Mouse (Mus musculus): ENCODE measurements at regions not wholly inside any gene's neighbourhood (a gene's known extent, or its start where the extent isn't known, plus 50 kb on each side); places are given as distances from the start of the nearest gene placed in this dataset.
A peak's percentile ranks its signal among the peaks of the same experiment; 100 is the strongest.

DNA sequence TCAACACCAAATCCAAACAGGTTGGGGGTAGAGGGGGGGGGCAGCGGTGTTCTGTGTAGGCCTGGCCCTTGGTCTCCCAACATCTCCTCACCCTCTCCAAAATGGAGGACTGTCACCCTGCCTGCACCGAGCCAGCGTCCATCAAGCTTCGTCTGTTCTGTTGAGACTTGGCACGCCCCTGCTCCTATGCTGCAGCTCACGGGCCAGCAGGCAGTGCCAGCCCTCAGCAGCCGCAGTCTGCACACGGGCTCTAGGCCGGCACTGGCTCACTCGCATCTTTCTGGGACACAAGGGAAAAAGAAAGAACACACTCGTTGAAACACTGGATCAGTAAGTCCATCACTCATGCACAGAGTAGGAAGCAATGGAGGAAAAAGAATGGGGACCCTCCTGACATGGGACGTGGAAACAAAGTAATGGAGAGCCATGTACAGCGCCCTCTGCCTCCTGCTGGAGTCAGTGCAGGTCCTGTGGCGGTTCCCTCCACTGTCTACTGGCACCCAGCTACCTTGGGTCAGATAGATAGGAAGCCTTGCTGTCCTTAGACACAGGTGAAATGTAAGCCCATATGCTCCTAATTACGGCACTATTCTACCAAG is 109.0 kb upstream of the 1700016C15Rik start:
- no peak for DNase-seq

DNA sequence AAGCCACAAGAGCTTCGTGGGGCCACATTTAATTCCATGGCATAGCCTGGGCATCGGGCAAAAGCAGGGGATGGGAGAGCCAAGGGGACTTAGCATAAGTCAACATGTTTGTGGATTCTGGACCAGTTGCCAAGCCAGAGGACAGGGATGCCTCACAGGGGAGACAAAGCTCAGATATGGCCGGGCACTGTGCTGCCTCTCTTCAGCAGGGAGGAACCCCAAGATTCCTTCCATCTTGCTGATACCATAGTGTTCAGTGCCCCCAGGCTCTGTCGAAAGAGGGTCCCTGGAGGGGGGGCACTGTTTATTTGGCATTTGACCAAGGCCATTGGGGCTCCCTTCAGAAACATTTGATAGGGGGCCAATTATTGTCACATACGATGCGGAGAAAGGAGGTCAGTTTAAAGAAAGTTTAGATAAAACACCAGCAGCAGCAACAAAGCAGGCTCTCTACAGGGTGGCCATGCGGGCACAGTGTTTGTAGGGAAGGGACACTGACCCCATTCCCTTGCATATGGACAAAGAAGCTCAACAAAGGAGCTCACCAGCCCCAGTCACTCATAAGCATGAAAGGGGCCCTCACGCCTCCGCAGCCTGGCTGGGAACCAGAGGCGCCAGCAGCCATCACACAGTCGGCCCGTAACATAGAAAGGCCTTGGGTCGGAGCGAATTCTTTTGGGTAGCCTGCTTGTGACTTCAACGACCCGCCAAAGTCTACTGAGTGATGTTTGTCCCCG is 107.6 kb upstream of the 1700016C15Rik start:
- no peak for DNase-seq

DNA sequence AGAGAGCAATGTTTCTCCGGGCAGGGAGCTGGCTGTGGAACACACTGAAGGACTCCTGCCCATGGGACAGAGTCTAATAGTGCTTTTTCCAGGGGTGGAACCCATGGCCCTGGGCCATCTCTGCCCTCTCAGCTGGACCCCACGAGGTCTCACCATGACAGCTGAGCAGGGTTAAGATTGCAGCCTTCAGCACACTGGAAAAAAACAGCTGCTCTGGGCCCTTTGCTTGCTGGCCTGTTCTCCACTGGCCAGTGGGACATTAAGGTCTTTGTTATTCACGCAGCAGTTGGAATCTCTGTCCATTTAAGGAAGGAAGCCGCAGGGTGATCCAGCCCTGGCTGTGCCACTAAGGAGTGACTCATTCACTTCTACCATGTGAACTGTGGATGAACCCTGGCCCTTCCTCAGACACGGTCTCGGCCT is 106.3 kb upstream of the 1700016C15Rik start:
- peak; percentile 67 to 89 for DNase-seq

DNA sequence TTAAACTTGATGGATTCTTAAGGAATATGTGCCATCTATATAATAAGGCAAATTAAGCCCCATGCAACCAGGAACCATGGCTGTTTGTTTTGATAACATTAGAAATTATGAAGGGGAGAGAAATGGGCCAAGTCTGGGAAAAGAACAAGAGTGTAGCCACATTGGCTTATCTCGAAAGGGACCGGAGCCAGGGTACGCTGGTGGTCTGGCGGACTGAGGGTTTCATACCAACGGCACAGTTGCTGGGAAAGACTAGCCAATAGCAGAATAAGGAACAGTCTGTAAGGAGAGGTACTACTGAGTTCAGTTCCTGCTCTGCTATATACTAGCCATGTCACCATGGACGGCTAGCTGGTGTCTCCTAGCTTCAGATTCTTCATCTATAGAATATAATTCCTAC is 105.9 kb upstream of the 1700016C15Rik start:
- DNase-seq: no peak

DNA sequence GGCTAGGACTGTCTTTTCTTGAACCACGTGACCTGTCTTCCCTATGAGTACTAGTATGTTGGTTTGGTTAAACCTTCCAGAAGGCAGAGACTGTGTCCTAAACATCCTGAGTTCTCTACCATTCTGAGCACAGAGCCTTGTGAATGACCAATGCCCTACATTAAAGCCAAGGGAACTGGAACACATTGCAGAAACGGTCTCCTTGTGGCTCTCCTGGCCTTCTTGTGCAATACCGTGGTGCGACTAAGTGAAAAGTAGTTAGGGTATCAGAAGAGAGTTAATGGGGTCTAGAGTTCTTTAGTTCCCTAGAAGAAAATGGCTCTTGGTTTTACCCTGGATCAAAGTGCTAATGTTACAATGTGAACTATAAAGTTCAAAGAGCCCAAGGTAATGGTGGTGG is 101.8 kb upstream of the 1700016C15Rik start:
- DNase-seq: no peak

DNA sequence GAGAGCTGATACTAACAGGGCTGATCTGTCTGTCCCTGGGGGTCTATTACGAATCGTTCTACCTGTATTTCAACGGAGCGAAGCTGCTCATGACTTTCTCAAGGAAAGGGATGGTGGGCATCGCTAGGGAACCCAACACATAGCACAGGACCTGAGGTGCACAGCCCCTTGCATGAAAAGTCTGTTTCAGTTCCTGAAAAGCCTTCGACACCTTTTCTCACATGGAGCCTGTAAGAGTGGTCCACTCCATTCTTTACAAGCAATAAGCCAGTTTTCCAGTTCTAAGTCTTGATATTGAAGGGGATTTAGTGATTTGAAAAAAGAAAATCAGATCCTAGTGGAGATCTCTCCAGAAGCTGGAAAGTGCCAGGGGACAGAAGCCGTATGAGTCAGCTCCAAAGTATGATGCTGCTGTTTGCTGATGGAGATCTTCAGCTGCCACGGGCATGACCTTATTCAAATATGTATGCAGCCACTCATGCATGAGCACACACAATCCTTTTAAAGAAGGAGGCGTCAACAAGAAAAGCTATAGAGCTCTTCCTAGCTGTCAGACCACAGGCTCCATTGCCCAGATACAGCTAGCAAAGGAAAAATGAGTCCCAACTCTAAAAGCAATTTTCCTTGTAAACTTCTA is 95.5 kb upstream of the 1700016C15Rik start:
- DNase-seq: no peak

GRCm38 (mm10) chr1:177637061-177637460 is 92.6 kb upstream of the 1700016C15Rik start:
- DNase-seq: no peak

- peak in 1 of 2 experiments; percentile 43 for DNase-seq
These were observed 91.2 kb upstream of the 1700016C15Rik start for GRCm38 (mm10) chr1:177638381-177638780.

DNA sequence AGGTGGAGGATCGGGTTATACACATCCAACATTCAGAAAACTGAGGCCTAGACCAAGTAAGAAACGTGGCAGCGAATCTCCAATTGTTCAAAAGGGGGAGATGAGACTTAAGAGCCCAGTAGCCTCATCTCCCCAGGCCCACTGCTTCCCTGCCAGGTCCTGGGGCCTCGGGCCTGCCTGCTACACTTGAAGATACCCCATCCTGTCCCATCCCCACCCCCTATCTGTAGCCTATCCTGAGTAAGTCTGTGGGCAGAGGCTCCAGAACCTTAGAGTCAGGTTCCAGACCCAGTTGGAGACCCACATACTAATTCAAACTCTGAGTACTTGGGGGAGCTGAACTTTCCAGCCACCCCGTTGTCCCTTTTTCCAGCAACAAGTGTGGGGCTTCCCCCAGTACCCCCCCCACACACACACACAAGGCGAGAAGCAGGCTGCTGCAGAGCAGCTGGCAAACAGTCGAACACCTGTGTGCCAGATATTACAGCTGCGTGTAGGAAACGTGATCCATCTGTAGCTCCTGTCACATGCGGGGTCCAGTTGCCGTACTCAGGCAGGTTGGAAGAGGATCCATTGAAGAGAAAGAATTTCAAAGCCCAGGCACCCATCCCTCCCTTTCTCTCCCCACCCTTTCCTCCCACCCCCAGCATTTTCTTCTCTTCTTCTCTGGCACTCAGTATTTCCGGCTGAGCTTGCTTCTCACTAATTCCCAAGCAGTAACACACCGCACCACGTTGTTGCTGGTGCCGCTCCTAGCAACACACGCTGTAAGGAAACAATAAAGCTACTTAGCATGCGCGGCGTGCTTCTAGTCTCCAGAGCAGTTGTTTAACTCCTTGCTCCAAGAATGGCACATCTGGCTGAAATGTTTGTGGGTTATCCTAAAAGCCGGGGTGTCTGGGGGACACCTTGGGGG is 89.4 kb upstream of the 1700016C15Rik start:
- peak in 1 of 2 experiments; percentile 28 for DNase-seq

DNA sequence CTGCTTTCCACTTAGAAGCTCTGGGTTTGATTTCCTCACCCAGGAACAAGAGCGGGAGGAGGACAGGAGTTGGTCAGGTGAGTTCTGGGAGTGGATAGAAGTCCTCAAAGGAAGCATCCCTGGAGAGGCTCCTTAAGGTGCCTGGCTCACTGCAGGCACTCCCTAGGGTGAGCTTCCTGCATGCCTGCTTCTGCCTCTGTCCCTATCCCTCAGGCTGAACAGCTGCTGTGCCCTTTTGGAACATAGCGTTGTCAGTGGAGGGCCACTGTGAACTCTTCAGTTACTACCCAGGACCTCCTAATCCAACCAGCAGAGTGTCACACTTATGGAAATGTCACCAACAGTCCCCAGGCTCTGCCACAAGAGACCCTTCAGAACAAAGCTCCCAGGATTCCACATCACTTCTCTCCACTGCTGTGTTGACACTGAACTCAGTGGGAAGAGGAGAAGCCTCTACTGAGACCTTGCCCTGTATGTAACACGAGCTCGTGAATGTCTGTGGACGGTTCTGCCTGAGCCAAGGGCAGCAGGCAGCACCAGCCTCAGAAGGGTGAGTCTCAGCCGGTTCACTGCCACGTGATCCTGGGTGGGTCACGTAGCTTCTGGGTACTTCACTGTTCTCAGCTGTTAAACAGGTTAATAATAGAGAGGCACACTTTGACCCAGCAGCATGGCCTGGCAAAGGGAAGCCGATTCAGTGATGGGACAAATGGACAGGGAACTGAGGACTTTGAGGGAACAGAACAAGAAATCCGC is 86.7 kb upstream of the 1700016C15Rik start:
- peak; percentile 79 to 93 for DNase-seq

GRCm38 (mm10) chr1:177643662-177644061 is 86.0 kb upstream of the 1700016C15Rik start:
- DNase-seq: peak in 1 of 2 experiments; percentile 17

GRCm38 (mm10) chr1:177644214-177644613 is 85.4 kb upstream of the 1700016C15Rik start:
- peak in 1 of 2 experiments; percentile 6 for DNase-seq

DNA sequence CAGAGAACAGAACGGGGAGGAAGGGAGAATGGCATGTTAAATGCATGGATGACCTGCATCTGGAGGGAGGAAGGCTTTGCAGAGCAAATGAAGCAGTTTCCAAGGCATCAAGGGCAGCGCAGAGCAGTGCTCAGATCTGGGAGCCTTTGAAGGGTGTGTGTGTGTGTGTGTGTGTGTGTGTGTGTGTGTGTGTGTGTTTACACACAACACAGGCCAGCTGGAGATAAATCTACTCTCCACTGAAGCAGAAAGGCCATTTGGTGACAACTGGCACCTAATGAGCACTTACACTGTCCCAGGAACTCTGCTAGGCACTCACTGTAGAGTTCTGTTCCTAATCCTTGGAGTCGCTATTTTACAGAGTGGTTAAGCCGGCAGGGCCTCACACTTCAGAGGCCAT is 84.3 kb upstream of the 1700016C15Rik start:
- DNase-seq: peak in 1 of 2 experiments; percentile 16

- peak in 1 of 2 experiments; percentile 17 for DNase-seq
These were observed 83.6 kb upstream of the 1700016C15Rik start for GRCm38 (mm10) chr1:177645897-177646535.

DNA sequence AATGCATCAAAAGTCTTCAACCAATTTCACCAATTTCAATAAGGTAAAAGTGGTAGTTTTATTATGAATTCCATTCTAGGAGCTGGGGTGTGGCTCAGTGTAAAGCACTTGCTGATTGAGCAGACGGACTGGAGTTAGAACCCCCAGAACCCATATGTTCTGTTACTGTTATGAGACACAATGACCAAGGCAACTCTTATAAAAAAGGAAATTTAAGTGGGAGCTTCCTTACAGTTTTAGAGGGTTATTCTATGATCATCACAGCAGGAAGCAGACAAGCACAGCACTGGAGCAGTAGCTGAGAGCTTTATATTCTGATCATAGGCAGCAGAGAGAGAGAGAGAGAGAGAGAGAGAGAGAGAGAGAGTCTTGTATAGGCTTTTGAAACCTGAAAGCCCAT is 81.7 kb upstream of the 1700016C15Rik start:
- DNase-seq: no peak

DNA sequence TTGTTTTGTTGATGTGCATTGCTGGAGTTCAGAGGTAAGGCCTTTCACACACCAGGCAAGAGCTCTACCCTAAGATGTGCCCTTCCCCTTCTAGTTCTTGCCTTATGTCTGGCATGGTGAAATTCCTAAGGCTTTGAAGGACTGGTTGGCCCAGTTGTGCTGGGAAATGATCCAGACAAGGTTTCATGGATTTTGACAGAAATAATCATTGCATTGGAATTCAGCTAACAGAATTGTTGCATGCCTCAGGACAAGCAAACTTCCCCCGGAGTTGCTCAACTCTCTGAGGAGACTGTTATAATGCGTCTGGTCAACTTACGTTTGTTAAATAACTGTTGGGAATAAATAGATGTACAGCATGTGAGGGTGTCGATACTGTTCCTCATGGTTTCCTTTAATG is 80.6 kb upstream of the 1700016C15Rik start:
- no peak for DNase-seq

DNA sequence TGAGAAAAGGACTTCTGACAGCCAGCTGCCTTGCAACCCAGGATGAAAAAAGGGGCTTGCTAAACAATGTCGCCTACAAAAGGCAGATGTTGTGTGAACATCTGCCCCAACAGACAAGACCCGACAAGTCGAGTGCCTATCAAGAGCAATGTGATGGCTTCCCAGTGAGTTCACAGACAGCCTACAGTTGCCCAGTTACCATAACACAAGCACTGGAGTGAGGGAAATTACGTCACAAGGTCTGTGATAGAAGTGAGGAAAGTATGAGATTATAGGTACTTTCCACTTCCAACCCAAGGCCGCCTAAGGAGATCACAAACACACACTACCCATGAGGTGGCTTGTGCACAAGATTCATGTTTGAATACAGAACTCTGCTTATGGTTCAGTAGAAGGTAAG is 78.4 kb upstream of the 1700016C15Rik start:
- DNase-seq: no peak

- DNase-seq: peak; percentile 70 to 83
These were observed 66.5 kb upstream of the 1700016C15Rik start for GRCm38 (mm10) chr1:177663163-177663562.

DNA sequence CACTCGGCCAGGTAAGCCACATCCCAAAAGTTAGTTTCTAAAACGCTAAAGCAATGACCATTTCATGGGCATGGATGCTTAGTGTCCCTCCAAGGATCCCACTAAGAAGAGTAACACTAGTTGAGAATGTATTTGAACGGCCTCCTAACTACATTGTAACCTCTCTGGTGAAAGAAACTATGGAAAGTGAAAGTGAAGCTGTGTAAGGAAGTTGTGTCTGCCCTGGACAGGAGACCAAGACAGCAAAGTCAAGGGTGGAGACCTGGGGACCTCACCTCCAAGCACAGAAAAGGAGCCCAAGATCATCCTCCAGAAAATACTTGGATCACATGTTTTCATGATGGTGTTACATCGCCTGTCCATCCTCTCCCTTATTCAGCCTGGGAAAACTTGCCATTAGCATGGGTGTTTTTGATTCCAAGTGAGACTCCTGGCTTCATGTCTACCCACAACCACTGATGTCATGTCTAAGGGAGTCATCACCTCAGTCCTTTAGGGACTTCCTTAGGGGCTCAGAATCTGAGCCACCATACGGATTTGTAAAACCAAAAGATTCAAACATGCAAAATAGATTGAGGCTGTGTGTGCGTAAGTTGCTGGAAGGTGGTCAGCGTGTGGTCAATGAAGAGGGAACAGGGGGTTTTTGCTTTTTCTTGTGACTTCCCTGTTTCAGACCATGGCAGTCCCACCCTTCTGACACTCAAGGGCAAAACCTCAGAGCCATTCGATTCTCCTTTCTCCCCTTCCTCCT is 62.4 kb upstream of the 1700016C15Rik start:
- no peak for DNase-seq

DNA sequence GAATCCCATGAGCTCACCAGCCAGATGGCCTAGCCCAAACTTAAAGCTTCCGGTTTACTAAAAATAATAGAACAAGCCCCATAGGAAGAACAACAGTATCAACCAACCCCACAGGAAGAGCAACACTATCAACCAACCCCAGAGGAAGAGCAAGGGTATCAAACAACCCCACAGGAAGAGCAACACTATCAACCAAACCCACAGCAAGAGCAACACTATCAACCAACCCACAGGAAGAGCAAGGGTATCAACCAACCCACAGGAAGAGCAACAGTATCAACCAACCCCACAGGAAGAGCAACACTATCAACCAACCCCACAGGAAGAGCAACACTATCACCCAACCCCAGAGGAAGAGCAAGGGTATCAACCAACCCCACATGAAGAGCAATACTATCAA is 59.0 kb upstream of the 1700016C15Rik start:
- no peak for DNase-seq

- DNase-seq: no peak
These were observed 53.0 kb upstream of the 1700016C15Rik start for GRCm38 (mm10) chr1:177676657-177677056.
